Mouse (Mus musculus) olfactory bulb, adult 2 months (tissue): ENCODE results near the gene Lap3.

Experiments used
- CTCF ChIP-seq: fragments of 200-500 bp; IDR thresholded peaks from 2 replicates; pipeline ENCODE4 v1.5.1; 2012; ENCODE audit warnings: low read depth, mild to moderate bottlenecking, low read length, moderate library complexity; ENCODE audit not compliant: insufficient read depth
- POLR2A ChIP-seq: fragments of 200-500 bp; IDR thresholded peaks from 2 replicates; pipeline ENCODE4 v1.6.1; 2012; ENCODE audit warnings: mild to moderate bottlenecking, low read depth, low read length, moderate library complexity; ENCODE audit not compliant: insufficient read depth

- TF ChIP-seq CTCF: no peak
- no peak for TF ChIP-seq POLR2A
These were observed 36.5 kb downstream of the Lap3 start for GRCm38 (mm10) chr5:45529696-45530095.
